Mouse (Mus musculus) urinary bladder, adult 2 months (tissue): Measurements from ENCODE around the gene Traf6. TPM values are rescaled to one million over a fixed set of nuclear protein-coding genes. Genes with fewer than 3 reads are reported as not detected.

Experiments
- polyA plus RNA-seq: library from polyadenylated mRNA; depleted of rRNA; stranded (reverse); fragments of >200 nt; gene quantifications from 2 replicates; pipeline ENCODE4 v1.2.3, GENCODE M21; 2012; rRNA removed

Traf6 gene
- polyA plus RNA-seq, 1 experiment: 12.0 TPM

Other genes starting within 250 kb of the Traf6 start
- gene Rag2, start 53.7 kb upstream of the Traf6 start, polyA plus RNA-seq: 0.04 and 0.06 TPM in 2 replicates
- not detected in 2 replicates for gene Rag1, start 28.9 kb upstream of the Traf6 start, polyA plus RNA-seq
- 44.8 and 54.1 TPM in 2 replicates for gene B230118H07Rik, start 28.9 kb upstream of the Traf6 start, polyA plus RNA-seq
- 2.6 and 2.8 TPM in 2 replicates for gene Prr5l, start 204.6 kb downstream of the Traf6 start, polyA plus RNA-seq
- 46.4 and 66.3 TPM in 2 replicates for gene Commd9, start 207.8 kb downstream of the Traf6 start, polyA plus RNA-seq